Mouse (Mus musculus): ENCODE results near the gene Ccdc9.

DNA sequence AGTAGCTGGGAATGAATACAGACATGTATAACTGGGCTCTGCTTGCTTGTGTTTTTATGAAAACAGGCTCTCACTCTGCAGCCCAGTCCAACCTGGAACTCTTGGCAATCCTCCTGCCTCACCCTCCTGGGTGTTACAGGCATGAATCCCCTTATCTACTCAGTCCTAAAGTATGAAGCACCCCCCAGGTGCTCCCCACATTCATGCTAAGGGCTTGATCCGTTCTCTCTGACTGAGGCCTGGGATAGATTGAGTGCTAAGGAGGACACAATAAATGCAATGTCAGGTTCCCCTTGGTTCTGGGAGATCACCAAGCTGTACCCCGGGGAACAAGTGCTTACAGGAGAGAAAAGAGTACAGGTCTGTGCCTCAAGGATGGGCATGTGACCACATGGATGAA lies 11.0 kb upstream of the Ccdc9 start:
- TF ChIP-seq CTCF (IDR thresholded peaks at IDR 0.05; ENCODE audit: control insufficient read depth, insufficient read depth, insufficient read length) (no peak), MYOG (IDR thresholded peaks at IDR 0.05; ENCODE audit: control insufficient read depth, extremely low read depth, insufficient read length) (no peak), USF1 (IDR thresholded peaks at IDR 0.05; ENCODE audit: low read depth) (no peak), CEBPB (IDR thresholded peaks at IDR 0.05; ENCODE audit: low read depth) (no peak), MAX (IDR thresholded peaks at IDR 0.05) (no peak)
